Mouse (Mus musculus) testis, adult 2 months (tissue): ENCODE measurements around the gene Ngrn.

ENCODE experiments used
- CTCF ChIP-seq: fragments of 200-500 bp; IDR thresholded peaks from 2 replicates; pipeline ENCODE4 v1.5.1; 2012; ENCODE audit warnings: low read depth, mild to moderate bottlenecking, inconsistent platforms, low read length, moderate library complexity; ENCODE audit not compliant: control insufficient read depth, insufficient read depth, insufficient replicate concordance
- POLR2A ChIP-seq: fragments of 200-500 bp; IDR thresholded peaks from 2 replicates; pipeline ENCODE4 v1.6.1; 2012; ENCODE audit warnings: low read depth, mild to moderate bottlenecking, inconsistent platforms, low read length, moderate library complexity; ENCODE audit not compliant: control insufficient read depth

DNA sequence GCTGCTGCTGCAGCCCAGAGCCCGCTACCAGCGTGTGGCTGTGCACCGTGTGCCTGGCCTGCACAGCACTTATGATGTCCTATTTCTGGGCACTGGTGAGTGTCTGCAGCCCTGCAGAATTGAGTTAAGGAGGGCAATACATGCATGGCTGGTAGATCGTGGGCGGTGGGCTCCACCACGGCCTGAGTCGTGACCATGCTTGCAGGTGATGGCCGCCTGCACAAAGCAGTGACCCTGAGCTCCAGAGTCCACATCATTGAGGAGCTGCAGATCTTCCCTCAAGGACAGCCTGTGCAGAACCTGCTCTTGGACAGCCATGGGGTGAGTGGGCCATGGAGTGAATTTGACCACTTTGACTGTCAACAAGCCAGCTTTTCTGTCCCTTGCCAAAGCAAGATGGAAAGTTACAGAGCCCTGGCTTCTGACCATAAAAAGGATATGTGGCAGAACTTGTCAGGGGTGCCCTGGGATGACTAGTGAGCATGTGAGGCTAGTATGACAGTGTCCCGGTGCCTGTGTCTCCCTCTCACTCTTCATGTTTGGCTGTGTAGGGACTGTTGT lies 40.7 kb upstream of the Ngrn start:
- TF ChIP-seq CTCF (no peak), POLR2A (no peak)
